Mouse (Mus musculus) myocyte (in vitro differentiated cells): ENCODE results near the gene H2-Ob. TPM values are rescaled to one million over a fixed set of nuclear protein-coding genes. Genes with fewer than 3 reads are reported as not detected.

ENCODE experiments used
- H3K27me3 ChIP-seq: one replicate; pipeline ENCODE4 v1.6.1; 2011; ENCODE audit not compliant: control insufficient read depth, insufficient read depth, insufficient read length
- H3K36me3 ChIP-seq: one replicate; pipeline ENCODE4 v1.6.1; 2011; ENCODE audit not compliant: control insufficient read depth, insufficient read depth
- H3K4me2 ChIP-seq: one replicate; pipeline ENCODE4 v1.6.1; 2011; ENCODE audit warnings: low read depth, control low read depth
- H3K4me3 ChIP-seq: one replicate; pipeline ENCODE4 v1.5.1; 2011; ENCODE audit warnings: mild to moderate bottlenecking, control low read depth, moderate library complexity
- H3K79me2 ChIP-seq: one replicate; pipeline ENCODE4 v1.6.1; 2011; ENCODE audit not compliant: control insufficient read depth, insufficient read depth
- H3ac ChIP-seq: one replicate; pipeline ENCODE4 v1.6.1; 2011; ENCODE audit not compliant: control insufficient read depth, insufficient read length
- CEBPB ChIP-seq: IDR thresholded peaks from 2 replicates; pipeline ENCODE4 v1.6.1; 2011; ENCODE audit warnings: mild to moderate bottlenecking, moderate library complexity; ENCODE audit not compliant: poor library complexity, insufficient read depth, severe bottlenecking
- E2F4 ChIP-seq: IDR thresholded peaks from one replicate; pipeline ENCODE4 v1.6.1; 2011; ENCODE audit warnings: mild to moderate bottlenecking, control low read depth, moderate library complexity; ENCODE audit not compliant: insufficient read depth
- MAX ChIP-seq: IDR thresholded peaks from one replicate; pipeline ENCODE4 v1.6.1; 2011; ENCODE audit warnings: low read depth, mild to moderate bottlenecking, control low read depth
- MYOD1 ChIP-seq, 3 experiments: IDR thresholded peaks; one replicate each; pipeline ENCODE4 v1.6.1; 2011; ENCODE audit warnings: control low read depth in 2 of 3, low read depth in 2 of 3, mild to moderate bottlenecking in 2 of 3, moderate library complexity in 1 of 3; ENCODE audit not compliant: insufficient read length in 2 of 3, control insufficient read depth in 1 of 3
- MYOG ChIP-seq, 3 experiments: IDR thresholded peaks; one replicate each; pipeline ENCODE4 v1.6.1; 2011; ENCODE audit warnings: control low read depth in 2 of 3, low read depth in 2 of 3, mild to moderate bottlenecking in 2 of 3; ENCODE audit not compliant: insufficient read length in 2 of 3, control insufficient read depth in 1 of 3, insufficient read depth in 1 of 3
- POLR2A ChIP-seq: IDR thresholded peaks from one replicate; pipeline ENCODE4 v1.6.1; 2011; ENCODE audit warnings: low read depth, mild to moderate bottlenecking, control low read depth, moderate library complexity; ENCODE audit not compliant: insufficient read length
- POLR2AphosphoS2 ChIP-seq: IDR thresholded peaks from one replicate; pipeline ENCODE4 v1.6.1; 2011; ENCODE audit warnings: low read depth, control low read depth; ENCODE audit not compliant: insufficient read length
- REST ChIP-seq: IDR thresholded peaks from one replicate; pipeline ENCODE4 v1.6.1; 2011; ENCODE audit warnings: mild to moderate bottlenecking, control low read depth, moderate library complexity; ENCODE audit not compliant: insufficient read depth, insufficient read length
- SRF ChIP-seq: IDR thresholded peaks from one replicate; pipeline ENCODE4 v1.6.1; 2011; ENCODE audit warnings: low read depth; ENCODE audit not compliant: control insufficient read depth, insufficient read length
- TCF12 ChIP-seq: IDR thresholded peaks from one replicate; pipeline ENCODE4 v1.6.1; 2011; ENCODE audit warnings: mild to moderate bottlenecking, control low read depth; ENCODE audit not compliant: poor library complexity, insufficient read depth, severe bottlenecking
- TCF3 ChIP-seq: IDR thresholded peaks from one replicate; pipeline ENCODE4 v1.6.1; 2011; ENCODE audit warnings: low read depth, control low read depth; ENCODE audit not compliant: insufficient read length
- USF1 ChIP-seq: IDR thresholded peaks from one replicate; pipeline ENCODE4 v1.6.1; 2011; ENCODE audit warnings: low read depth, mild to moderate bottlenecking, control low read depth, moderate library complexity
- polyA plus RNA-seq: library from polyadenylated mRNA; unstranded; fragments of >200 nt; fragmentation: generic; extraction: Trizol; gene quantifications from one replicate; pipeline ENCODE4 v1.2.1, GENCODE M21; 2012; ENCODE audit warnings: missing spikeins

Gene H2-Ob
- polyA plus RNA-seq, 1 experiment, result not detected

DNA sequence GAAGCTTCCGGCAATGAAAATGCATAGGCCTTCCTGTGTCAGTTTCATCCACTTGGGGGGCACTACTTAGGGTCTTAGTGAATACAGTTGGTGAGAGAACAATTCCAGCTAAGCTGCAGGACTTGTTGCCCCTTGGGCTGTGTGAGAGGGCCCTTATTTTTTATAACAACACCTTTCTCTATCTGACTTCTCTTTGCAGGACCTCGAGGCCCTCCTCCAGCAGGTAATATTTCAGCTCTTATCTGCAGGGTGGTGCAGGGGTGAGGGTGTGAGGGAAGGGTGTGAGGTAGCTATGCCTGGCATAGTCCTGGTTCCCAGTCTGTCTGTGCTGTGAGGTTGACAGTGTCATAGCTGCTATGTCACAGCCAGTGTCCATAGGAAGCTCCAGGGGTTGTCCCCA lies 29.6 kb downstream of the H2-Ob start:
- Histone ChIP-seq H3ac (no peak overlapping the region), H3K27me3 (peaks cover 12% of the 10 kb centered on the region), H3K4me3 (no peak overlapping the region), H3K79me2 (no peaks in the 10 kb centered on the region), H3K36me3 (no peaks in the 10 kb centered on the region), H3K4me2 (no peak overlapping the region)
- TF ChIP-seq MYOD1 (IDR thresholded peaks at IDR 0.05; ENCODE audit: control insufficient read depth in 1 of 3, insufficient read length in 2 of 3, low read depth in 2 of 3), result no peak

DNA sequence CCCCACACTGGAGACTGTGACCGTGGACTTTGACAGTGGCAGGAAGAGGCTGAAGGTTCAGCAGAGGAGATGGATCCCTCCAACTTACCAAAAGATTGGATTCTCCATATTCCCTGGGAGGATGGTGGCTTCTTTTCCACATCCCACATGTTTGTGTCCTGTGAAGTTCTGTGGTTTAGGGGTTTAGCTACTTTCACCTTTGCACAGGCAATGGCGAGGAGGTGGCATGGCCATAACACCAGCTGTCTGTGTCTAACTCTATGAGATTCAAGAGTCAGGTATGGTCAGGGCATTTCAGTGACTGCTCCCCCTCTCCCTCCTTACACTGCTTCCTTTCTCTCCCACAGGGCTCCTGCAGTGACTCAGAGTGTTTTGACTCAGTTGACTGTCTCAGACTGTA lies 30.0 kb downstream of the H2-Ob start:
- Histone ChIP-seq H3K27me3 (peaks cover 12% of the 10 kb centered on the region), H3K36me3 (no peaks in the 10 kb centered on the region), H3K4me2 (no peak overlapping the region), H3K79me2 (no peaks in the 10 kb centered on the region), H3ac (no peak overlapping the region), H3K4me3 (no peak overlapping the region)
- TF ChIP-seq USF1, result no peak
- TF ChIP-seq MYOG (IDR thresholded peaks at IDR 0.05; ENCODE audit: control insufficient read depth in 1 of 3, insufficient read depth in 1 of 3, insufficient read length in 2 of 3, low read depth in 2 of 3), result no peak
- no peak for TF ChIP-seq TCF12
- TF ChIP-seq REST, result no peak
- no peak for TF ChIP-seq POLR2A
- TF ChIP-seq MYOD1 (IDR thresholded peaks at IDR 0.05; ENCODE audit: control insufficient read depth in 1 of 3, insufficient read length in 2 of 3, low read depth in 2 of 3), result no peak
- no peak for TF ChIP-seq MAX
- TF ChIP-seq POLR2AphosphoS2, result no peak
- TF ChIP-seq TCF3, result no peak
- no peak for TF ChIP-seq E2F4
- TF ChIP-seq CEBPB, result no peak
- no peak for TF ChIP-seq SRF

DNA sequence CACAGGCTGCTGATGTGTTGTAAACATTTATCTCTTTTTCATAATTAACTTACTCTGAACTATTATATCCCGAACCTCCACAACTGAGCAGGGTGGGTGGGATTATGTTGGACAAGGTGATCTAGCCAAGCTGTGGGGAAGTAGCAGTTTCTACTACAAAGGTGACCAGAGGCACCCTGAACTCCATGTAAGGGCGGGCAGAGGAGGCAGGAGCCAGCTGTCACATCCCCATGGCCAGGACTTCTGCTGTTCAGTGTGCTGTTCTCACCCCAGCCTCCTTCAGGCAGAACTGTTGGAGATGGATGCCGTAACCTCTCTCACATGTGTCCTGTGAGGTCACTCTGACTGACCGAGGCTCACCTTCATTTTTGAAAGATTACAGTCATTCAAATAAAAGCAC lies 31.1 kb downstream of the H2-Ob start:
- Histone ChIP-seq H3ac (no peak overlapping the region), H3K4me2 (no peak overlapping the region), H3K27me3 (peaks cover 9% of the 10 kb centered on the region), H3K4me3 (no peak overlapping the region), H3K79me2 (no peaks in the 10 kb centered on the region), H3K36me3 (no peaks in the 10 kb centered on the region)
- TF ChIP-seq REST (no peak), CEBPB (no peak)

DNA sequence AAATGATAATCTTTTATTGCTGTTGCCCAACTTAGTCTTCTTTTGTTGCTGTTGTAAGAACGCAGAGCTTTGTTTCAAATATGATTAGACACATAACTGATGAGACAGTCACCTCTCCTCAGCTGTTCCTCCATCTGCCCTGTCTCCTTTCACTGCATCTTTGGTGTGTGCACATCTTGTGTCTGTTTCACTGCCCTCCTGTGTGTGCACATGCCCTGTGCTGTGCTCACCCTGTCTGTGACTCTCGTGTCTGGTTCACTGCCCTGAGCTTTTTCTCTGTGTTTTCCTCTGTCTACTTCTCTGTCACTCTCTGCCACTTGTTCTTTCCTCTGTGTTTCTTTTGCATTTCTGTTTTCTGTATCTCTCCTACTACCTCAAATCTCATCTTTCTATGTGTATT lies 31.5 kb downstream of the H2-Ob start:
- TF ChIP-seq POLR2AphosphoS2, result no peak
- no peak for TF ChIP-seq MYOG (IDR thresholded peaks at IDR 0.05; ENCODE audit: control insufficient read depth in 1 of 3, insufficient read depth in 1 of 3, insufficient read length in 2 of 3, low read depth in 2 of 3)
- no peak for TF ChIP-seq CEBPB
- no peak for TF ChIP-seq USF1
- no peak for TF ChIP-seq SRF
- no peak for TF ChIP-seq E2F4
- TF ChIP-seq TCF3, result no peak
- no peak for TF ChIP-seq MAX
- no peak for TF ChIP-seq MYOD1 (IDR thresholded peaks at IDR 0.05; ENCODE audit: control insufficient read depth in 1 of 3, insufficient read length in 2 of 3, low read depth in 2 of 3)
- TF ChIP-seq TCF12, result no peak
- TF ChIP-seq REST, result no peak
- Histone ChIP-seq H3K79me2 (no peaks in the 10 kb centered on the region), H3K36me3 (no peaks in the 10 kb centered on the region), H3K4me2 (no peak overlapping the region), H3ac (no peak overlapping the region), H3K27me3 (peaks cover 5% of the 10 kb centered on the region), H3K4me3 (no peak overlapping the region)

DNA sequence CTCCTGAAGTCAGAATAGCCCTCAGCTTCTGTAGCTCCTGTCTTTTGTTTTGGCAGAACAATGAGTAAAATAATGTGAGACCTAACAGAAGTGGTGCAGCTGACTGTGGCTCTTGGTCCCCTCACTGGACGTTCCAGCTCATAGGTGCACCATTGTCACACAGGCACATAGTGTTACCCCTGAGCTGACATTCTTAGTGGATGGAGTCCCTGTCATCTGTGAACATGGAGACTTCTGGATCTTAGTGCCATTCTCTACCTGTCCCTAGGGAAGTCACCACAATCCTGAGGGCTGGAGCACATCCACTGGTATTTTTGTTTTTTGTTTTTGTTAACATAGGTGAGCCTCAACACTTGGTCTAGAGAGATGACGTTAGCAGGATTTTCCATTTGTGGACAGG lies 32.2 kb downstream of the H2-Ob start:
- no peak overlapping the region for H3K4me2 ChIP-seq
- H3K79me2 ChIP-seq, result no peaks in the 10 kb centered on the region
- H3K4me3 ChIP-seq, result no peak overlapping the region
- no peaks in the 10 kb centered on the region for H3K36me3 ChIP-seq
- H3K27me3 ChIP-seq, result peaks cover 5% of the 10 kb centered on the region
- no peak overlapping the region for H3ac ChIP-seq
- TF ChIP-seq POLR2A (no peak), REST (no peak), TCF3 (no peak), POLR2AphosphoS2 (no peak), E2F4 (no peak), SRF (no peak), MYOG (IDR thresholded peaks at IDR 0.05; ENCODE audit: control insufficient read depth in 1 of 3, insufficient read depth in 1 of 3, insufficient read length in 2 of 3, low read depth in 2 of 3) (no peak)

DNA sequence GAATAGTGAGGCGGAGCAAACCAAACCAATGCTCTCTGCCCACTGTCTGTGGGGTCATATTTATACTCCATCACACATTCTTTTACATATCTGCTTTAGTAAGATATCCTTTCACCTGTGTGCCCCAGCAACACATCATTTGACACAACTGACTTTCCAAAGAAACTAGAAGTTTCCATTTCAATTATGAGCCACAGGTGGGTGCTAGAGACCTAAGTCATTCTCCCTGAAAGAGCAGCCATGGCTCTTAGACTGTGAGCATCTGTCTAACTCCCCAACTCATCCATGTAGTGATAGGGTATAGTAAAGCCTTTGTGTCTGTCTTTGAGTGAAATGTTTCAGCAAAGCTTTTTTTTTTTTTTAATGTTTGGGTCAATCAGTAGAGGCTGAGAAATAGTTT lies 33.4 kb downstream of the H2-Ob start:
- H3K4me3 ChIP-seq, result no peak overlapping the region
- no peak overlapping the region for H3K4me2 ChIP-seq
- H3ac ChIP-seq, result no peak overlapping the region
- no peaks in the 10 kb centered on the region for H3K79me2 ChIP-seq
- TF ChIP-seq REST, result no peak
- no peak for TF ChIP-seq E2F4
- no peak for TF ChIP-seq USF1
- TF ChIP-seq POLR2A, result no peak
- no peak for TF ChIP-seq MYOG (IDR thresholded peaks at IDR 0.05; ENCODE audit: control insufficient read depth in 1 of 3, insufficient read depth in 1 of 3, insufficient read length in 2 of 3, low read depth in 2 of 3)
- no peak for TF ChIP-seq CEBPB
- TF ChIP-seq MYOD1 (IDR thresholded peaks at IDR 0.05; ENCODE audit: control insufficient read depth in 1 of 3, insufficient read length in 2 of 3, low read depth in 2 of 3), result no peak
- no peak for TF ChIP-seq TCF12
- no peak for TF ChIP-seq POLR2AphosphoS2
- TF ChIP-seq MAX, result no peak
- TF ChIP-seq SRF, result no peak
- no peak for TF ChIP-seq TCF3
- peaks cover 3% of the 10 kb centered on the region for H3K27me3 ChIP-seq
- H3K36me3 ChIP-seq, result no peaks in the 10 kb centered on the region
